Mouse (Mus musculus) CH12.LX (cell line): Measurements from ENCODE around the gene Lbr.

Source experiments
- MAFK ChIP-seq: IDR thresholded peaks from 2 replicates; pipeline ENCODE4 v1.6.1; 2011; ENCODE audit warnings: low read length, improper control_type of control experiment; ENCODE audit not compliant: insufficient replicate concordance
- POLR2A ChIP-seq: IDR thresholded peaks from 2 replicates; pipeline ENCODE4 v1.6.1; 2011; ENCODE audit warnings: low read depth, mild to moderate bottlenecking, improper control_type of control experiment, low read length
- POLR2AphosphoS2 ChIP-seq: IDR thresholded peaks from 2 replicates; pipeline ENCODE4 v1.6.1; 2011; ENCODE audit warnings: low read depth, low read length, improper control_type of control experiment
- ZKSCAN1 ChIP-seq: IDR thresholded peaks from 2 replicates; pipeline ENCODE4 v1.6.1; 2012; ENCODE audit warnings: low read depth, inconsistent platforms, low read length, improper control_type of control experiment, borderline replicate concordance

- TF ChIP-seq POLR2A, result no peak
- TF ChIP-seq POLR2AphosphoS2, result no peak
- TF ChIP-seq MAFK, result no peak
- no peak for TF ChIP-seq ZKSCAN1
Measured at GRCm38 (mm10) chr1:181842781-181843180, at the start of gene Lbr.
